Mouse (Mus musculus) heart, postnatal 0 days (tissue): ENCODE measurements around the gene Ano2.

Experiments used
- CTCF ChIP-seq: IDR thresholded peaks from 2 replicates; pipeline ENCODE4 v1.5.1; 2016; ENCODE audit warnings: antibody characterized with exemption, control low read depth, low read depth
- EP300 ChIP-seq: IDR thresholded peaks from 2 replicates; pipeline ENCODE4 v1.6.1; 2016; ENCODE audit warnings: antibody characterized with exemption, low read depth

- no peak for TF ChIP-seq CTCF
- TF ChIP-seq EP300 = no peak
These were observed 83.0 kb downstream of the Ano2 start for GRCm38 (mm10) chr6:125773256-125773655.
